Mouse (Mus musculus) embryo, embryonic 10.5 days (tissue): ENCODE measurements around the gene Gm49395.

Experiments used
- DNase-seq: peaks from one replicate; pipeline ENCODE4 v3.0.0-alpha.2; 2015; ENCODE audit warnings: low spot score

The Gm49395 gene

GRCm38 (mm10) chr13:115050660-115051559 lies 50.8 kb downstream of the Gm49395 start:
- DNase-seq, result no peak

DNA sequence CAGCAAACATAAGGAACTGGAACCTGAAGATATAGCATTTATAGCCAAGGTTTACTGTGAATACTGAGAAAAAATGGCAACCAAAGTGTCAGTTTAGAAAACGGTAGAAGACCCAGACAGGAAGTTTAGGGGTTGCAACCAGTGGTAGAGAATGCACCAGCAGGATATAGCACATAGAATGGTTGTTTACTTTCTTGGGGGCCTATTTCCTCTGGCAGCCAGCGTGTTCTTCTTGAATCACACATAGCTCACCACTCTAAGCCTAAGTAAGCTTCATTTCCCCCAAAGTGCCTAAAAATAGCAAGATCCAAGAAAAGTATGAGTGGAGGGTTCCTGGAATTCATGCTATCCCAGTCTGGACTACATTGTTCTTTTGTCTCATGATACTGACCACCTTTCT lies 59.1 kb downstream of the Gm49395 start:
- no peak for DNase-seq

GRCm38 (mm10) chr13:115037304-115037703 lies 64.4 kb downstream of the Gm49395 start:
- DNase-seq, result no peak

- DNase-seq, result no peak
Measured at GRCm38 (mm10) chr13:115035387-115035786, 66.3 kb downstream of the Gm49395 start.

DNA sequence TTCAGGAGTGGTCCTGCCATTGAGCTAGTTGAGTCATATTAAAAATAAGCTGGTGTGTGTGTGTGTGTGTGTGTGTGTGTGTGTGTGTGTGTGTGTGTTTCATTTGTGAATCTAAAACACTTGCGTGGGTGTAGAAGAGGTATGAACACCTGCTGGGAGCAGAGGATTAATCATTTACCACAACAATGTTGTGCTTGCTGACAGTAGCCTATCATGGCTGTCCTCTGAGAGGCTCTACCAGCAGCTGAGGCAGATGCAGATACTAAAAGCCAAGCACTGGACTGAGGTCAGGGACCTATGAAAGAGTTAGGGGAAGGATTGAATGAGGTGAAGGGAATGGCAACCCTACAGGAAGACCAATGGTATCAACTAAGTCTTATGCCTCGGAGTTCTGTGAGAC lies 68.6 kb downstream of the Gm49395 start:
- no peak for DNase-seq

- DNase-seq, result no peak
Measured at GRCm38 (mm10) chr13:115031177-115032000, 70.3 kb downstream of the Gm49395 start.

DNA sequence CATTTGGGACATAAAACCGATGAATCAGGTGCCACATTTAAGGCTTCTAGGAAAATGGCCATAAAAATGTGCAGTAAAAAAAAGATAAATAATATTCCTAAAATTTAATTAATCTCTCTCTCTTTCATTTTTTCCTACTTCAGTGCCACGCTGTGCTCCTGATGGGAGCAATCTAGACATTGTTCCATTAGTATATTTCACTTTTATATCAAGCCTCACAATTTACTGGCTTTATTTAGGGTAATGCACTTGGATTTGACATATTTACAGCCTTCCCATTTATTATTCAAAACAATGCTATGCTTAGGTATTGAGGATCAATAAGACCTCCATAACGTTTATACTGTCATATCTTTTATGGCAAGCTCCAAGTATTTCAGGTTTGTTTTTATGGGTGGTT lies 76.3 kb downstream of the Gm49395 start:
- no peak for DNase-seq

- DNase-seq, result no peak
Measured at GRCm38 (mm10) chr13:115022117-115022787, 79.5 kb downstream of the Gm49395 start.

GRCm38 (mm10) chr13:115021411-115021810 lies 80.3 kb downstream of the Gm49395 start:
- no peak for DNase-seq

- DNase-seq, result no peak
Measured at GRCm38 (mm10) chr13:115020727-115021126, 81.0 kb downstream of the Gm49395 start.

DNA sequence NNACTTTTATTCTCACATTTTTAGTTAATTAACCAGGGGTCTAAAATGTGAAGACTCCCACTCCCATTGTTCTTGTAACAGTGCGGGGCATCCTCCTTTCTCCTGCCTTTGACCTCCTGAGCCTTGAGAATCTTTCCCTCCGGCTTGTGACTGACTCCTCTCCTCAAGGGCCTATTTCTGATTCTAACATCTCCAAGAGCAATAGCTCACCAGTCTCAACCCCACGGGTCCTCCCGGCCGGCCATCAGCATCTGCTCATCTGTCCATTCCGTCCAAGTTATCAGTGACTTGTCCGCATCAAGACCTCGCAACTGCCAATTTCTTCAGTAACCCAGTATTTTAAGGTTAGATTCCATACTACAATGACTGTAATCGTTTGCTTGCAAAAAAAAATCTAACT lies 84.2 kb downstream of the Gm49395 start:
- no peak for DNase-seq

DNA sequence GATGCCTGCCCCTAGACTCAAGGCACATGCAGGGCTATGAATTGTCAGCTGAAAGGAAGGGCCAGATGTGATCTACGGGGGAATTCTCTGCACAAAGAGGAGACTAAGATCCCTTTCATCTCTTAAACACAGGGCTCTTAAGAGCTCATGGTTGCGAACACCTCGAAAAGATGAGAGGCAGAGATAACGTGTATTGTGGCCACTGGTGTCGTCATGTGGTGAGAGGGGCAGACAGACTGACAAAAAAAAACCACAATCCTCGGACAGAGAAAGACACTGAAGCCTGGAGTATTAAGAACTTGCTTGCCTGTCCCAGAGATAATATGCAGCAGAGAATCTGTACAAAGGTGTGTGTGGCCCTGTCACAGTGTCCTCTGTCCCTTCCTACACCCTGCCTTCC lies 90.2 kb downstream of the Gm49395 start:
- no peak for DNase-seq

GRCm38 (mm10) chr13:115006213-115006835 lies 95.4 kb downstream of the Gm49395 start:
- DNase-seq, result no peak

DNA sequence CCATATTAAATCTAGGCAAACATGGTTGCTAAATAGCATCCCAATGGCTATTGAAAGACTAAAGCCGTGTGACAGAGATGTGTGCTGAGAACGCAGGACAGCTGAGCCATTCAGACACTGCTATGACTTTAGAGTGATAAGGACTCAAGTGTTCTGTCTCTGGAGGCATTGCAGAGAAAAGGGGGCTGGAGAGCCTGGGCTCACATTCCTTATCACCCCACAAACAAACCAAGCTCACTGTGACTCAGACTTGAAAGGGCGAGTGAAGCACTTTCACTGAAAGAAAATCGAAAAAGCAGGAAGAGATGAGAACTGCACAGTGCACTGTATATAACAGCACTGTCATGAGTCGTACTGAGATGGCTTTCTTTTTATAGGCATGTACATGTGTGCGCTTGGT lies 96.4 kb downstream of the Gm49395 start:
- no peak for DNase-seq

GRCm38 (mm10) chr13:115003444-115004053 lies 98.2 kb downstream of the Gm49395 start:
- DNase-seq, result peak; percentile 19

DNA sequence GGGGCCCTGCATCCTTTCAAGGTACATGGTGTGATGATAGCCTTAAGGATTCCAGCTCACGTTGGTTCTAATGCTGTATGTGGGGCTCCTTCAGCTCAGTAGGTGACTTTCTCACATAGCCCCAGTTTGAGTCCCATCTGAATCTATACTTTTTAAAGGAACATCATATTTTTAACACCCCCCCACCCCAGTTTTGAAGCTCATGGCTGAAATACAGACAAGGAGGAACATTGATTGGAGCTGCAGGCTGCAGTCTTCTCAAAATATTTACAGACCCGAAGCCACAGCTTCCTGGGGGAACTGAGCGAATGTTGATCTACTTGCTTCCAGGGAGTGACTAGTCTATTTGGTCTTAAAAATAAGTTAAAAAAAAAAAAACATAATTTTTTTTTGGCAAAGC lies 98.9 kb downstream of the Gm49395 start:
- DNase-seq, result no peak

DNA sequence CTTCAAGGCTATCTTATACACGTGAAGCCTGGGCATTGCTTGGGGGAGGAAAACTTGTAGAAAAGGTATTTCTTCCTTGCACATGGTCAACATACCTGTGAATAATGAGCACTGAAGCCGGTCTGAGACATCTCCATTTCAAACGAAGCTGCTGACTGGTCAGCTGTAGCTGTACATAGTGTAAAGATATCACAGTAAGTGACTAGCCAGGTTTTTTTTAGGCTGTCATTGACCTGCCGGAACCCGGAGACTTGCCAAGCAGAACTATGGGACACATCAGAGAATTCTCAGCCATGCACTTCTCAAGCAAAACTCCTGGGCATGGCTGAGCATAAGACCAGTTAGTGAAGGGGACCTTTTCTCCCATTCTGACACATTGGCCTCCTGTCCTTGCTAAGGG lies 99.6 kb downstream of the Gm49395 start:
- DNase-seq, result no peak

DNA sequence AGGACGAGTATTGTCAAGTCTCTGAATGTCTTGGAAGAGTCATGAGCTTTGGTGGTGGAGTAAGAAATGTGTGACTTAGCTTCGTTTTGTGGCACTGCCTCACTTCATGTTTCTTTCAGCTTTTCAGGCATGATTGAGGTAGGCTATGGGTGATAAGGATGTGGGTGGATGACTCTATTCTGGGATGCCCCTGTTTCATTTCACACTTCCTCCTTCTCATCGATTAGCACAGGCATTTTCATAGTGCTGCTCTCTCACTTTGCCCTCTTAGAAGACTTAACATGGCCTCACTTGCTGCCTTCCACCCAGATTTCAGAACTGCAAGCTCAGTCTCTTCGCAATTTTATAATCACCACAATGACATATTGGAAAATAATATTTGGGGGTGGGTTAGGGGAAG lies 102.1 kb downstream of the Gm49395 start:
- DNase-seq, result no peak

- DNase-seq, result no peak
Measured at GRCm38 (mm10) chr13:114998100-114998499, 103.6 kb downstream of the Gm49395 start.

GRCm38 (mm10) chr13:114992260-114993014 lies 109.3 kb downstream of the Gm49395 start:
- DNase-seq, result peak; percentile 19

DNA sequence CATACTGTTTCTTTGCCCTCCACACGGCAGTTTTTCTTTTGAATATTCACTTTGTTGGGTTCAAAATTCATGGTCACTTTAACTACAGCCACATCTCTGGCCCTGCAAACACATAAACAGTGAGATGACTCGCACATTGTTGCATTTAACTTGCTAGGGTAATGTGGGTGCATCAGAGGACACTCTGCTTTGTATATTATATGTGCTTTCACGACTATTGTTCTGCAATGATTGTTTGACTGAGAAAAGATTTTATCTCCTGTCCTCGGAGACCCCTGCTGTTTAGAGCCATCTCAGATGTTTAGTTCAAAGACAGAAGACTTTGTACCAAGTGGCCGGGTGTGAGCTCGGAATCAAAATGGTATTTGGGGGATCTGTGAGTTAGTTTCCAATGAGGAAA lies 114.1 kb downstream of the Gm49395 start:
- no peak for DNase-seq
